Mouse (Mus musculus): ENCODE data around the gene Sec61a2.

- TF ChIP-seq POLR2A (IDR thresholded peaks at IDR 0.05; ENCODE audit: low read depth, low read length) (no peak), CTCF (conservative IDR thresholded peaks at IDR 0.05; ENCODE audit: insufficient read depth, insufficient read length, low read depth, low read length) (no peak)
These were observed 72.8 kb downstream of the Sec61a2 start for GRCm38 (mm10) chr2:5822449-5822848.
